Mouse (Mus musculus) 3134 (cell line): ENCODE data around the gene Bcdin3d.

Source experiments
- DNase-seq: peaks from one replicate; pipeline ENCODE4 v3.0.0-alpha.2; 2011; ENCODE audit warnings: low spot score; ENCODE audit not compliant: insufficient read length; ENCODE audit errors: extremely low read depth

The Bcdin3d gene

GRCm38 (mm10) chr15:99474576-99474926, at the start of gene Bcdin3d:
Gene Bcdin3d, minus strand, starts transcription at chr15:99474730.
- DNase-seq, result peak; percentile 91

GRCm38 (mm10) chr15:99520306-99520705, 45.8 kb upstream of the Bcdin3d start:
- DNase-seq, result no peak

GRCm38 (mm10) chr15:99519626-99520025, 45.1 kb upstream of the Bcdin3d start:
- no peak for DNase-seq

GRCm38 (mm10) chr15:99517715-99518114, 43.2 kb upstream of the Bcdin3d start:
- DNase-seq, result no peak

GRCm38 (mm10) chr15:99516715-99517114, 42.2 kb upstream of the Bcdin3d start:
- DNase-seq, result no peak

- no peak for DNase-seq
These were observed 37.4 kb upstream of the Bcdin3d start for GRCm38 (mm10) chr15:99511797-99512525.

- DNase-seq, result peak; percentile 30
These were observed 36.1 kb upstream of the Bcdin3d start for GRCm38 (mm10) chr15:99510621-99511020.

- DNase-seq, result no peak
These were observed 35.3 kb upstream of the Bcdin3d start for GRCm38 (mm10) chr15:99509840-99510239.

GRCm38 (mm10) chr15:99505324-99506095, 31.0 kb upstream of the Bcdin3d start:
- DNase-seq, result peak; percentile 63

GRCm38 (mm10) chr15:99503256-99503655, 28.7 kb upstream of the Bcdin3d start:
- DNase-seq, result no peak

- DNase-seq, result no peak
These were observed 27.8 kb upstream of the Bcdin3d start for GRCm38 (mm10) chr15:99502311-99502831.

- DNase-seq, result no peak
These were observed 27.0 kb upstream of the Bcdin3d start for GRCm38 (mm10) chr15:99501292-99502260.

GRCm38 (mm10) chr15:99500320-99500719, 25.8 kb upstream of the Bcdin3d start:
- no peak for DNase-seq

- no peak for DNase-seq
These were observed 25.2 kb upstream of the Bcdin3d start for GRCm38 (mm10) chr15:99499726-99500125.

- DNase-seq, result peak; percentile 87
These were observed 24.3 kb upstream of the Bcdin3d start for GRCm38 (mm10) chr15:99498781-99499180.

- DNase-seq, result no peak
These were observed 23.8 kb upstream of the Bcdin3d start for GRCm38 (mm10) chr15:99498356-99498755.

GRCm38 (mm10) chr15:99497527-99498242, 23.2 kb upstream of the Bcdin3d start:
- peak; percentile 90 for DNase-seq

- DNase-seq, result peak; percentile 74
These were observed 22.5 kb upstream of the Bcdin3d start for GRCm38 (mm10) chr15:99497061-99497460.

GRCm38 (mm10) chr15:99484745-99485144, 10.2 kb upstream of the Bcdin3d start:
- no peak for DNase-seq

- no peak for DNase-seq
These were observed 1.3 kb upstream of the Bcdin3d start for GRCm38 (mm10) chr15:99475814-99476213.
